Mouse (Mus musculus): Measurements from ENCODE around the gene Kcp. TPM values are rescaled to one million over a fixed set of nuclear protein-coding genes. Genes with fewer than 3 reads are reported as not detected.

The Kcp gene
- polyA plus RNA-seq (2014; fragmentation: Illumina TruSeq; extraction: RNeasy Lipid Tissue Mini Kit (QIAGEN cat#74804); ENCODE audit: low read depth, low replicate concordance) = 4.2 TPM

DNA sequence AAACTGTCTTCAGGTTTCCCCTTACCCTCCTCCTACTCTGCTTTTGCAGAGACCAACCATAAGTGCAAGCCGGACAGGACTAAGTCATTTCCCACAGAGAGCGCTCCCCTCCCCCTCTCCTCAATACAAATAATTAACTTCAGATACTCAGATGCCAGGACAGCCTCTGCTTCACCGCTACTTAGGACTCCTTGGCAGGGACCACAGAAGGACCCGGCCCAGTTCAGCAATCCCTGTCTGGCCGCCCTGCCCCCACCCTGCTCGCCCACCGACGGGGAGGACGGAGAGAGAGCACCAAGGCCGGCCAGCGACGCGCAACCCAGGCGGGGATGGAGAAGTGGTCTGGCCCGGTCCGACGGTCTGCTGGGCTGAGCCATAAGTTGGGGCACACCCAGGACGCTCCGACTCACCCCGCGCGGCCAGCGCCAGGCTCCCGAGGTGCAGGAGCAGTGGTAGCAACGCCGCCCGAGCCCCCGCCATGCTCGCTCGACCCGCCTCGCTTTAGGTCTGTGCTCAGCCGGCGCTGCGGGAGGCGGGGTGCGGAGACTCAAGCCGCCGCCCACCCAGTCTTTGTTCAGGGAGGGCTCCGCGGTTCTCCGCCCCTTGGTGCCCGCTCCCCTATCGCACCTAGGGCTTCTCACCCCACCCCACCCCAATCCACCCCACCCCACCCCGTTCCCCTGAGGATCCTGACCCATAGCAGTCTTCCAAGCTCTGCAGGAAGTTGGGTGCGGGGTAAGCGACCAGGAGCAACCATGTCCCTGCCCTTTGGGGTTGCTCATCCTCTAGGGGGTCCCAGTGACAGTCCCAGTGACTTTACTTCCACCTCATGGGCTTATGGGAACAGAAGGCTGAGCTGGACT lies at the start of gene Kcp:
TSS of gene Kcp (minus strand) at position 506 of the 863 bp plus-strand sequence.

DNA sequence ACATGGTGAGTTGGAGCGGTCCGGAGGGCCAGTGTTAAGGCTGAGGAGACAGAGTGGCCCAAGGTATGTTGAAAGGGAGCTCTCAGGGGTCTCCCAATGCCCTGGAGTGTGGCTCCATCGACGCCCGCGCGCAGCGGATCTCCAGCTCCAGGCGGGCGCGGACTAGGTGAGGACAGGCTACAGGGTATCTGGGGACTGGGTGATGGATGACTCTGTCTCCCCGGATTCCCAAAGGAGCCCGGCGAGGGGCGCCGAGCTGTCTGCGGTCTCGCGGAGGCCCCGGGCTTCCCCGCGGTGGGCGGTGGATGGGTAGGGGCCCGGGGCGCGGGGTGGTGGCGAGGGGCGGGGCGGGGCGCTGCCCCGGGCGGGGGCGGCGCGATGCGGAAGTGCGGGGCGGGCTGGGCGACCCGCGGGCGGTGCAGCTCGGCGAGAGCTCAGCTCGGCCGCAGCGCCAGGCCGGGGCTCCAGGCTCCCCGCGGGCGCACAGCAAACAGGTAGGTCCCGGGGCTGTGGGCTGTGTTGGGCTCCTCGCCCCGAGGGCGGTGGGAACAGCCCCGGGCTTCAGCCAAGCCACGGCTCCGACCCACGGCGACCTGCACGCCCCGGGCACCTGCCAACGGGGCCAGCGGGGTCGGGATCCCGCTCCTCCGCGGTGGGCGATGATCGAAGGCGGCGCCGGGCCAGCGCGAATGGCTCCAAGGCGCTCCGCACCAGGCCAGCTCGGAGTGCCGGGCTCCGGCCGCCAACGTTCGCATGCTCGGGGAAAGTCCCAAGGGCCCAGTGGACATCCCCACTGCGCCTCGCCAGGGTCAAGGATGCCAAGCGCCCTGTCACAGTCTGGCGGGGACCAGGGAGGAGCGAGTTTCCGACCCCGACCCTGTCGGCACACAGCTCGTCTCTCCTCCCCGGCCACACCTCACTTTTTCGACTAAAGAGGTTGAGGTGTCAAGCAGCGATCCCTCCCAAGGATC lies 18.8 kb upstream of the Kcp start, which contains the start of gene Irf5:
TSS of gene Irf5 (plus strand) at position 345 of the 971 bp plus-strand sequence.

DNA sequence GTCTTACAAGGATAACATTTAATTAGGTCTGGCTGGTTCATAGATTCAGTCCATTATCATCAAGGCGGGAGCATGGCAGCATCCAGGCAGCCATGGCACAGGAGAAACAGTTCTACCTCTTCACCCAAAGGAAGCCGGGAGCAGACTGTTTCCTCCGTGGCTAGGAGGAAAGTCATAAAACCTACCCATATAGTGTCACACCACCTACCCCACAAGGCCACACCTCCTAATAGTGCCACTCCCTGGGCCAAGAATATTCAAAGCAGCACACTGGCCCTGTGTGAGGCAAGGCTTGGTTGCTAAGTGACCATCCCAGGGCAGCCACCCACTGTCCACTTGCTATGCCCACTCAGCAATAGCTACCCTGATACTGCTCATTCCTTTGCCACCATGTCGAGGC lies 36.6 kb downstream of the Kcp start, which contains the start of gene Atp6v1fnb:
TSS of gene Atp6v1fnb (plus strand) at position 301 of the 400 bp plus-strand sequence.

GRCm38 (mm10) chr6:29467583-29468354 lies 40.0 kb downstream of the Kcp start, which contains the start of gene Atp6v1f:
TSS of gene Atp6v1f (plus strand) at chr6:29467718.

DNA sequence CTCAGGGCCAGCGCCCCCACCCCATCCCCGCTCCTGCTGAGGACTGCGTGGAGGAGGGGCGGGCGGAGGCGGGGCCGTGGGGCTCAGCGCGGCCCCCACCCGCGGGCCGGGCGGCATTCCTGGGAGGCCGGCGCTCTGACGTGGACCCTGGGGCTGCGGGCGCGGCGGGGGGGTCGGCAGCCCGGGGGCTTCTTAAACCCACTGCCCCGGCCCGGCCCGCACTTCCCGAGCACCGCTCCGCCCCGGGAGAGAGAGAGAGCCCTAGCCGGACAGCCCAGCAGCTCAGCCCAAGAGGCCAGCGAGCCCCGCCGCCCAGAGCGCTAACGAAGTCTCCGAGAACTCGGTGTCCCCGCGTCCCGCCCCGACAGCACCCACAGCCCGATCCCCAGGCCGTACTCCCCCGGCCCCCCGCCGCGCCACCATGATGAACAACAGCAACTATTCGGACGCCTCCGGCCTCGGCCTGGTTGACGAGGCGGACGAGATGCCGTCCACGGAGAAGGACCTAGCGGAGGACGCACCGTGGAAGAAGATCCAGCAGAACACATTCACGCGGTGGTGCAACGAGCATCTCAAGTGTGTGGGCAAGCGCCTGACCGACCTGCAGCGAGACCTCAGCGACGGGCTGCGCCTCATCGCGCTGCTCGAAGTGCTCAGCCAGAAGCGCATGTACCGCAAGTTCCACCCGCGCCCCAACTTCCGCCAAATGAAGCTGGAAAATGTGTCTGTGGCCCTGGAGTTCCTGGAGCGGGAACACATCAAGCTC lies 74.5 kb downstream of the Kcp start, which contains the start of gene Flnc:
TSS of gene Flnc (plus strand) at position 219 of the 766 bp plus-strand sequence.

Other genes with a start within 250 kb of the Kcp start
- gene Hilpda, start 235.5 kb downstream of the Kcp start, polyA plus RNA-seq (2014; fragmentation: Illumina TruSeq; extraction: RNeasy Lipid Tissue Mini Kit (QIAGEN cat#74804); ENCODE audit: low read depth, low replicate concordance) = 11.6 TPM
- 19.9 TPM for gene Fam71f2, start 228.4 kb downstream of the Kcp start, polyA plus RNA-seq (2014; fragmentation: Illumina TruSeq; extraction: RNeasy Lipid Tissue Mini Kit (QIAGEN cat#74804); ENCODE audit: low read depth, low replicate concordance)
- 5.7 TPM for gene Fam71f1, start 188.8 kb downstream of the Kcp start, polyA plus RNA-seq (2014; fragmentation: Illumina TruSeq; extraction: RNeasy Lipid Tissue Mini Kit (QIAGEN cat#74804); ENCODE audit: low read depth, low replicate concordance)
- 164 TPM for gene Calu, start 159.9 kb downstream of the Kcp start, polyA plus RNA-seq (2014; fragmentation: Illumina TruSeq; extraction: RNeasy Lipid Tissue Mini Kit (QIAGEN cat#74804); ENCODE audit: low read depth, low replicate concordance)
- not detected for gene Opn1sw, start 119.5 kb downstream of the Kcp start, polyA plus RNA-seq (2014; fragmentation: Illumina TruSeq; extraction: RNeasy Lipid Tissue Mini Kit (QIAGEN cat#74804); ENCODE audit: low read depth, low replicate concordance)
- gene Ccdc136, start 111.6 kb downstream of the Kcp start, polyA plus RNA-seq (2014; fragmentation: Illumina TruSeq; extraction: RNeasy Lipid Tissue Mini Kit (QIAGEN cat#74804); ENCODE audit: low read depth, low replicate concordance) = 37.0 TPM
- 4.9 TPM for gene Flnc, start 74.7 kb downstream of the Kcp start, polyA plus RNA-seq (2014; fragmentation: Illumina TruSeq; extraction: RNeasy Lipid Tissue Mini Kit (QIAGEN cat#74804); ENCODE audit: low read depth, low replicate concordance)
- gene Atp6v1f, start 40.2 kb downstream of the Kcp start, polyA plus RNA-seq (2014; fragmentation: Illumina TruSeq; extraction: RNeasy Lipid Tissue Mini Kit (QIAGEN cat#74804); ENCODE audit: low read depth, low replicate concordance) = 195 TPM
- 0.72 TPM for gene Atp6v1fnb, start 36.5 kb downstream of the Kcp start, polyA plus RNA-seq (2014; fragmentation: Illumina TruSeq; extraction: RNeasy Lipid Tissue Mini Kit (QIAGEN cat#74804); ENCODE audit: low read depth, low replicate concordance)
- gene Irf5, start 18.7 kb upstream of the Kcp start, polyA plus RNA-seq (2014; fragmentation: Illumina TruSeq; extraction: RNeasy Lipid Tissue Mini Kit (QIAGEN cat#74804); ENCODE audit: low read depth, low replicate concordance) = 11.7 TPM
- 45.9 TPM for gene Tnpo3, start 101.9 kb upstream of the Kcp start, polyA plus RNA-seq (2014; fragmentation: Illumina TruSeq; extraction: RNeasy Lipid Tissue Mini Kit (QIAGEN cat#74804); ENCODE audit: low read depth, low replicate concordance)
- gene Tspan33, start 186.3 kb upstream of the Kcp start, polyA plus RNA-seq (2014; fragmentation: Illumina TruSeq; extraction: RNeasy Lipid Tissue Mini Kit (QIAGEN cat#74804); ENCODE audit: low read depth, low replicate concordance) = 6.6 TPM
- gene Smo, start 227.6 kb upstream of the Kcp start, polyA plus RNA-seq (2014; fragmentation: Illumina TruSeq; extraction: RNeasy Lipid Tissue Mini Kit (QIAGEN cat#74804); ENCODE audit: low read depth, low replicate concordance) = 29.3 TPM